Mouse (Mus musculus): ENCODE results near the gene Ubxn4. TPM values are rescaled to one million over a fixed set of nuclear protein-coding genes. Genes with fewer than 3 reads are reported as not detected.

Ubxn4 gene
- polyA plus RNA-seq, 1 experiment: 22.0 TPM

- no peak within 1 kb of the TSS for H3K4me3 ChIP-seq (ENCODE audit: insufficient read depth, poor library complexity, severe bottlenecking)
- H3ac ChIP-seq (ENCODE audit: control insufficient read depth, insufficient read length, low read depth): no peak within 1 kb of the TSS
- no peaks in the 10 kb centered on the region for H3K79me2 ChIP-seq (ENCODE audit: control insufficient read depth, insufficient read depth)
- no peaks in the 10 kb centered on the region for H3K79me3 ChIP-seq (ENCODE audit: low read depth)
- peaks cover 72% of the 10 kb centered on the region for H3K36me3 ChIP-seq (ENCODE audit: control insufficient read depth, insufficient read depth)
- TF ChIP-seq CTCF (IDR thresholded peaks at IDR 0.05; ENCODE audit: control insufficient read depth, insufficient read depth, insufficient read length) (no peak), CEBPB (IDR thresholded peaks at IDR 0.05; ENCODE audit: low read depth) (no peak), USF1 (IDR thresholded peaks at IDR 0.05; ENCODE audit: low read depth) (no peak), MYOD1 (IDR thresholded peaks at IDR 0.05; ENCODE audit: control insufficient read depth, insufficient read length, low read depth) (no peak), MAX (IDR thresholded peaks at IDR 0.05) (no peak), MYOG (IDR thresholded peaks at IDR 0.05; ENCODE audit: control insufficient read depth, extremely low read depth, insufficient read length) (no peak), FOSL1 (IDR thresholded peaks at IDR 0.05; ENCODE audit: insufficient read depth, low read length, poor library complexity, severe bottlenecking) (no peak)
- no peaks in the 10 kb centered on the region for H3K27me3 ChIP-seq (ENCODE audit: control insufficient read depth, insufficient read depth, insufficient read length)
Measured at GRCm38 (mm10) chr1:128328218-128328617, 84.5 kb downstream of the Ubxn4 start, which contains the start of gene Lct. Lct (minus strand) TSS chr1:128328318.

Small RNA genes within 50 kb of the gene (microRNA-seq; reads per million reads assigned to microRNA genes)
- gene Mir128-1 (ENCODE audit: borderline microRNAs expressed): 23.5 reads per million, percentile 64 among the genes with 10 or more reads in this experiment

Other genes starting within 250 kb of the Ubxn4 start
- 3.1 TPM for gene Zranb3, start 140.9 kb upstream of the Ubxn4 start, polyA plus RNA-seq (2012; fragmentation: generic; extraction: Trizol)
- gene R3hdm1, start 140.7 kb upstream of the Ubxn4 start, polyA plus RNA-seq (2012; fragmentation: generic; extraction: Trizol): 29.9 TPM
- 0.06 TPM for gene Lct, start 84.4 kb downstream of the Ubxn4 start, polyA plus RNA-seq (2012; fragmentation: generic; extraction: Trizol)
- 110 TPM for gene Mcm6, start 115.7 kb downstream of the Ubxn4 start, polyA plus RNA-seq (2012; fragmentation: generic; extraction: Trizol)
- gene Dars, start 173.4 kb downstream of the Ubxn4 start, polyA plus RNA-seq (2012; fragmentation: generic; extraction: Trizol): 52.3 TPM